18 mouse cellular contexts compared by ENCODE assay signal in genomic region chr19:49805636-49806397, GRCm38 (mm10).
DNase-seq lines count a peak whose midpoint lies in the region; ATAC-seq and TF ChIP-seq lines count a peak whose summit lies in the region.
"Had no signal": no experiment of that assay in that cellular context is flagged by ENCODE, and none has a peak within 500 bp of the region (broad histone marks: within the 10 kb centered on the region; RNA-seq: fewer than 3 reads in every experiment).

No protein-coding gene starts in this region.

- H3K4me3 ChIP-seq in hindbrain, embryonic 12.5 days = no peak overlapping the region
- no peak overlapping the region for H3K4me3 ChIP-seq in hindbrain, postnatal 0 days (ENCODE audit: low read length)
- H3K4me3 ChIP-seq in midbrain, embryonic 12.5 days = no peak overlapping the region
- H3K4me3 ChIP-seq in midbrain, embryonic 16.5 days (ENCODE audit: low read depth, low read length) = no peak overlapping the region
- H3K4me3 ChIP-seq in midbrain, embryonic 14.5 days (replicated peaks; ENCODE audit: low read depth, low read length) = no peak overlapping the region
- no peak overlapping the region for H3K4me3 ChIP-seq in intestine, embryonic 15.5 days (replicated peaks)
- H3K4me3 ChIP-seq: embryonic facial prominence, embryonic 10.5 days; heart, adult 2 months; heart, embryonic 15.5 days had no signal

- TF ChIP-seq CTCF in hindbrain, postnatal 0 days (IDR thresholded peaks at IDR 0.05; ENCODE audit: low read depth) = no peak
- no peak for TF ChIP-seq CTCF in brain, embryonic 14.5 days (IDR thresholded peaks at IDR 0.05; ENCODE audit: borderline replicate concordance, extremely low read depth, insufficient read depth, insufficient read length)

- TF ChIP-seq POLR2A in brain, embryonic 14.5 days (IDR thresholded peaks at IDR 0.05; ENCODE audit: borderline replicate concordance, extremely low read depth, insufficient read depth, insufficient read length, poor library complexity, severe bottlenecking) = no peak

- H3K4me2 ChIP-seq in hindbrain, embryonic 12.5 days (replicated peaks) = no peak overlapping the region
- H3K4me2 ChIP-seq in hindbrain, postnatal 0 days (ENCODE audit: low read depth, low read length) = no peak overlapping the region
- no peak overlapping the region for H3K4me2 ChIP-seq in midbrain, embryonic 12.5 days (replicated peaks)
- H3K4me2 ChIP-seq in midbrain, embryonic 16.5 days (ENCODE audit: low read length) = no peak overlapping the region
- no peak overlapping the region for H3K4me2 ChIP-seq in midbrain, embryonic 14.5 days (ENCODE audit: low read length)
- no peak overlapping the region for H3K4me2 ChIP-seq in intestine, embryonic 15.5 days (replicated peaks)
- H3K4me2 ChIP-seq: heart, embryonic 11.5 days; heart, embryonic 15.5 days had no signal

- H3K27ac ChIP-seq in hindbrain, embryonic 12.5 days = no peak overlapping the region
- H3K27ac ChIP-seq in hindbrain, postnatal 0 days = no peak overlapping the region
- peak overlapping the region; percentile 49; the same call in 1 of the 2 replicates for H3K27ac ChIP-seq in midbrain, embryonic 12.5 days (replicated peaks)
- no peak overlapping the region for H3K27ac ChIP-seq in midbrain, embryonic 16.5 days (ENCODE audit: low read length)
- H3K27ac ChIP-seq in midbrain, embryonic 14.5 days (replicated peaks; ENCODE audit: low read depth, low read length) = peak overlapping the region; percentile 49
- H3K27ac ChIP-seq in intestine, embryonic 15.5 days = no peak overlapping the region
- H3K27ac ChIP-seq: embryonic facial prominence, embryonic 10.5 days; heart, adult 2 months; heart, embryonic 15.5 days had no signal

- no peak for DNase-seq in hindbrain, postnatal 0 days (ENCODE audit: low spot score)
- peak; percentile 56 for DNase-seq in brain, embryonic 14.5 days (ENCODE audit: low read depth)
- peak; percentile 53 for DNase-seq in midbrain, embryonic 14.5 days
- DNase-seq: adrenal gland, adult 2 months; adrenal gland, postnatal 25 days; cerebellum, adult 2 months; cerebellum, postnatal 10 days; gastrocnemius, postnatal 14 days; heart, adult 2 months; heart, postnatal 14 days had no signal

- ATAC-seq in hindbrain, embryonic 12.5 days (ENCODE audit: low FRiP score) = peak; percentile 80
- ATAC-seq in hindbrain, postnatal 0 days = no peak
- peak; percentile 84 for ATAC-seq in midbrain, embryonic 12.5 days (ENCODE audit: low FRiP score, low read depth)
- ATAC-seq in midbrain, embryonic 16.5 days = no peak
- ATAC-seq in midbrain, embryonic 14.5 days (ENCODE audit: low FRiP score, low TSS enrichment) = no peak; the same call in 1 of the 2 replicates
- ATAC-seq in intestine, embryonic 15.5 days = no peak
- ATAC-seq: forebrain, embryonic 16.5 days had no signal

- WGBS in hindbrain, embryonic 12.5 days = 52% methylated on average over 3 of the region's 3 CpGs
- 38% methylated on average over 3 of the region's 3 CpGs for WGBS in hindbrain, postnatal 0 days
- 49% methylated on average over 3 of the region's 3 CpGs for WGBS in midbrain, embryonic 12.5 days
- WGBS in midbrain, embryonic 16.5 days = 37% methylated on average over 3 of the region's 3 CpGs
- WGBS in midbrain, embryonic 14.5 days = 31% methylated on average over 3 of the region's 3 CpGs
- 68% methylated on average over 3 of the region's 3 CpGs for WGBS in intestine, embryonic 15.5 days

- H3K9ac ChIP-seq in hindbrain, embryonic 12.5 days = no peak overlapping the region
- no peak overlapping the region for H3K9ac ChIP-seq in hindbrain, postnatal 0 days (replicated peaks; ENCODE audit: low read length)
- no peak overlapping the region for H3K9ac ChIP-seq in midbrain, embryonic 12.5 days (replicated peaks)
- no peak overlapping the region for H3K9ac ChIP-seq in midbrain, embryonic 16.5 days (ENCODE audit: low read depth, low read length)
- H3K9ac ChIP-seq in midbrain, embryonic 14.5 days (replicated peaks; ENCODE audit: low read length) = no peak overlapping the region
- H3K9ac ChIP-seq in intestine, embryonic 15.5 days = no peak overlapping the region
- H3K9ac ChIP-seq: heart, embryonic 15.5 days had no signal

- 0 out of 2 replicates have a peak, but pooled peaks cover 3% of the 10 kb centered on the region for H3K4me1 ChIP-seq in hindbrain, embryonic 12.5 days
- no peaks in the 10 kb centered on the region for H3K4me1 ChIP-seq in hindbrain, postnatal 0 days (ENCODE audit: insufficient read depth, low read length)
- no peaks in the 10 kb centered on the region for H3K4me1 ChIP-seq in midbrain, embryonic 12.5 days
- H3K4me1 ChIP-seq in midbrain, embryonic 16.5 days (ENCODE audit: control insufficient read depth, insufficient read depth, low read length) = no peaks in the 10 kb centered on the region
- H3K4me1 ChIP-seq in midbrain, embryonic 14.5 days (ENCODE audit: control insufficient read depth, insufficient read depth, low read length) = peaks cover 3% of the 10 kb centered on the region; the same call in 1 of the 2 replicates
- H3K4me1 ChIP-seq in intestine, embryonic 15.5 days (replicated peaks) = no peaks in the 10 kb centered on the region
- H3K4me1 ChIP-seq: embryonic facial prominence, embryonic 10.5 days; heart, embryonic 15.5 days had no signal

- no peaks in the 10 kb centered on the region for H3K36me3 ChIP-seq in hindbrain, embryonic 12.5 days
- H3K36me3 ChIP-seq in hindbrain, postnatal 0 days (ENCODE audit: insufficient read depth, low read length) = no peaks in the 10 kb centered on the region
- H3K36me3 ChIP-seq in midbrain, embryonic 12.5 days = no peaks in the 10 kb centered on the region
- H3K36me3 ChIP-seq in midbrain, embryonic 16.5 days (ENCODE audit: control insufficient read depth, insufficient read depth, low read length) = no peaks in the 10 kb centered on the region
- H3K36me3 ChIP-seq in midbrain, embryonic 14.5 days (ENCODE audit: control insufficient read depth, insufficient read depth, low read length) = no peaks in the 10 kb centered on the region
- H3K36me3 ChIP-seq in intestine, embryonic 15.5 days = no peaks in the 10 kb centered on the region
- H3K36me3 ChIP-seq: embryonic facial prominence, embryonic 10.5 days; heart, embryonic 15.5 days had no signal

- H3K9me3 ChIP-seq in hindbrain, embryonic 12.5 days (replicated peaks) = no peaks in the 10 kb centered on the region
- H3K9me3 ChIP-seq in hindbrain, postnatal 0 days (ENCODE audit: low read length) = no peaks in the 10 kb centered on the region
- no peaks in the 10 kb centered on the region for H3K9me3 ChIP-seq in midbrain, embryonic 12.5 days
- H3K9me3 ChIP-seq in midbrain, embryonic 16.5 days (replicated peaks; ENCODE audit: control insufficient read depth, low read length, poor library complexity, severe bottlenecking) = no peaks in the 10 kb centered on the region
- no peaks in the 10 kb centered on the region for H3K9me3 ChIP-seq in midbrain, embryonic 14.5 days (ENCODE audit: control insufficient read depth, low read length)
- no peaks in the 10 kb centered on the region for H3K9me3 ChIP-seq in intestine, embryonic 15.5 days
- H3K9me3 ChIP-seq: embryonic facial prominence, embryonic 10.5 days; heart, embryonic 15.5 days had no signal

- no peaks in the 10 kb centered on the region for H3K27me3 ChIP-seq in hindbrain, embryonic 12.5 days
- no peaks in the 10 kb centered on the region for H3K27me3 ChIP-seq in hindbrain, postnatal 0 days (ENCODE audit: insufficient read depth, low read length)
- no peaks in the 10 kb centered on the region for H3K27me3 ChIP-seq in midbrain, embryonic 12.5 days
- H3K27me3 ChIP-seq in midbrain, embryonic 16.5 days (ENCODE audit: control insufficient read depth, insufficient read depth, low read depth, low read length) = no peaks in the 10 kb centered on the region
- no peaks in the 10 kb centered on the region for H3K27me3 ChIP-seq in midbrain, embryonic 14.5 days (ENCODE audit: control insufficient read depth, insufficient read depth, low read length)
- no peaks in the 10 kb centered on the region for H3K27me3 ChIP-seq in intestine, embryonic 15.5 days (replicated peaks)
- H3K27me3 ChIP-seq: heart, embryonic 15.5 days had no signal

Comparison
In these comparisons a context has a peak if more than half of its experiments do, and no peak if none do; other contexts are left out.
1. ATAC-seq: peak in hindbrain, embryonic 12.5 days (single experiment) and midbrain, embryonic 12.5 days (single experiment); none in hindbrain, postnatal 0 days (single experiment), midbrain, embryonic 16.5 days (single experiment), midbrain, embryonic 14.5 days (single experiment) and intestine, embryonic 15.5 days (single experiment).
2. H3K27ac ChIP-seq: peak in midbrain, embryonic 12.5 days (single experiment) and midbrain, embryonic 14.5 days (single experiment); none in hindbrain, embryonic 12.5 days (single experiment), hindbrain, postnatal 0 days (single experiment), midbrain, embryonic 16.5 days (single experiment) and intestine, embryonic 15.5 days (single experiment).